Mouse (Mus musculus): Measurements from ENCODE around the gene Fam205a1. TPM values are rescaled to one million over a fixed set of nuclear protein-coding genes. Genes with fewer than 3 reads are reported as not detected.
A peak's percentile ranks its signal among the peaks of the same experiment; 100 is the strongest.
"Not testable (repeated sequence)": the region's sequence is repeated elsewhere in the genome, so short reads cannot be mapped to it uniquely, and the experiment has no call there.

The Fam205a1 gene
- polyA plus RNA-seq, 1 experiment from 2014 or later, result not detected

DNA sequence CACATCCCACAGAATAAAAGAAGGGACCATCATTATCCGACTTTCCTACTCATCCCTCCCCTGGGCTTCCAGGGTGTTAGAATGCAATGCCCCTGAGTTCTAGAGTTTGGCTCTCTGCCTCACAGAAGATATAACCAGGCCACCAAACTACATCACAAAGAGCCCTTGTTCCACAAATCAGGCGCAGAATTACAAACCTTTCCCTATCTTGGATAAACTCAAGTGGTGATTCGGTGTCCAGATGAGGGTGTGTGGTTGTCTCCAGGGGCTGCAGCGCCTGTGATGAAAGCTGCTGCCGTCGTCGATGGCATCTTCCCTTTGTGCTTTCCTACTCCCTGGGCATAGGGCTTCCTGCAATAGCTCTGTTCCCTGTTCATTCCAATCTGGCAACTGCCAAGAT lies 20.4 kb upstream of the Fam205a1 start, which contains the start of gene Fam205c:
Fam205c (minus strand) TSS at position 101 of the 400 bp plus-strand sequence.
- Histone ChIP-seq H3K27ac (ENCODE audit: low read length) (no peak within 1 kb of the TSS), H3K36me3 (ENCODE audit: insufficient read depth, low read length) (no peaks in the 10 kb centered on the region), H3K27me3 (replicated peaks; ENCODE audit: insufficient read depth, low read length) (no peaks in the 10 kb centered on the region), H3K4me2 (replicated peaks; ENCODE audit: low read depth, low read length) (no peak within 1 kb of the TSS), H3K9ac (replicated peaks; ENCODE audit: low read depth) (no peak within 1 kb of the TSS), H3K9me3 (ENCODE audit: low read length) (no peaks in the 10 kb centered on the region), H3K4me1 (ENCODE audit: insufficient read depth, low read depth, low read length) (no peaks in the 10 kb centered on the region), H3K4me3 (ENCODE audit: low read depth, low read length) (no peak within 1 kb of the TSS)
- 73% methylated on average over 7 of the region's 7 CpGs for WGBS
- DNase-seq (ENCODE audit: low spot score), result no peak
- ATAC-seq, result no peak
- TF ChIP-seq CTCF (IDR thresholded peaks at IDR 0.05) (no peak), EP300 (IDR thresholded peaks at IDR 0.05) (no peak)

DNA sequence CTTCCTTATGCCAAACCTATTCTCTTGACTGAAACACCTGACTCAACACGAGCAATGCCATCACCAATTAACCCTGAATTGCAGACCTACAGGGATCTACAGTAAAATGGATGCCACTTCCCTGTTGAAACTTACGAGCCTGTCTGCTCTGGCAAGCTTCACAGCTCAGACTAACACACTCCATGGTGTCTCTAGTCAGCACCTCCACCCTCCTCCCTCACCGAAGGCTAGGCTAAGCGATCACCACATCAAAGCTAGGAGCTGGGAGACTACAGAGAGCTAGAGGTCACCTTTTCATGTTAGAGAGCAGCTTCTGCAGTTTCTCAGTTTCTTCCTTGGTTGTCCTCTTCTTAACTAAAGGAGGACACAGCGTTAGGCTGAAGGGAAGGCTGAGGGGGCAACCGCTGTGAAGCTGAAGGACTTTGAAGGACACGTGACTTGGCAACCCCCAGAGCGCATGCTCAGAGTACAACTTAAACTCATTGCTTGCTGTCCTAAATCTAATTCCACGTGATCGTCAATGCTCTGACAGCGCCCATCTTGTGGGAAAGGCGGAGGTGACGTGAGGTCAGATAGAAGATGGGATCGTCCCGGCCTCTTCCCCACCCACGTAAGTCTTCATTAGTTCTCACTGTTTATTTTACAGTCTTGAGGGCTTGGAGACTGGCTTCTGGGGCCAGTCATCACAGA lies 19.2 kb upstream of the Fam205a1 start:
- Histone ChIP-seq H3K9ac (replicated peaks; ENCODE audit: low read depth) (no peak overlapping the region), H3K36me3 (ENCODE audit: insufficient read depth, low read length) (no peaks in the 10 kb centered on the region), H3K27me3 (replicated peaks; ENCODE audit: insufficient read depth, low read length) (no peaks in the 10 kb centered on the region), H3K9me3 (ENCODE audit: low read length) (no peaks in the 10 kb centered on the region), H3K4me3 (ENCODE audit: low read depth, low read length) (no peak overlapping the region), H3K27ac (ENCODE audit: low read length) (no peak overlapping the region), H3K4me2 (replicated peaks; ENCODE audit: low read depth, low read length) (no peak overlapping the region), H3K4me1 (ENCODE audit: insufficient read depth, low read depth, low read length) (no peaks in the 10 kb centered on the region)
- no peak for TF ChIP-seq CTCF (IDR thresholded peaks at IDR 0.05)
- no peak for TF ChIP-seq EP300 (IDR thresholded peaks at IDR 0.05)
- 67% methylated on average over 16 of the region's 16 CpGs for WGBS
- ATAC-seq (no peak), DNase-seq (ENCODE audit: low spot score) (no peak)

DNA sequence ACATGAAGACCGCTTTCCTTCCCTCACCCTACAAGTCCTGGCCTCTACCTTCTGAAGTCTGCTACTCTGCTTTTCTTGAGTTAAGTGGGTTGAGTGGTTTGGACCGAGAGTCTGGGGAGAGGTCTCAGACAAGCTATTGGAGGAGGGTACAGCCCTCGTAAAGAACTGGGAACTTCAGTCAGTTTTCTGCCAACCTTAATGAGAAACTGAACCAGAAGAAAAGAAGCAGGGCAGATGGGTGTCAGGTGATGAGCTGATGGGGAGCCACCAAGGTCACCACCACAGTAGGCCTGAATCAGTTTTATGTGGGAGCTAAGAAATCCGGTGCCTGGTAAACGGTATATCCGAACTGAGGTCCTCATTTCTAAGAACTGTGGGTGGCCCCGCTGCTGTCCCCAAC lies 18.5 kb upstream of the Fam205a1 start:
- ATAC-seq (no peak), DNase-seq (ENCODE audit: low spot score) (no peak)
- Histone ChIP-seq H3K4me2 (replicated peaks; ENCODE audit: low read depth, low read length) (no peak overlapping the region), H3K27me3 (replicated peaks; ENCODE audit: insufficient read depth, low read length) (no peaks in the 10 kb centered on the region), H3K27ac (ENCODE audit: low read length) (no peak overlapping the region), H3K36me3 (ENCODE audit: insufficient read depth, low read length) (no peaks in the 10 kb centered on the region), H3K4me3 (ENCODE audit: low read depth, low read length) (no peak overlapping the region), H3K4me1 (ENCODE audit: insufficient read depth, low read depth, low read length) (no peaks in the 10 kb centered on the region), H3K9me3 (ENCODE audit: low read length) (no peaks in the 10 kb centered on the region), H3K9ac (replicated peaks; ENCODE audit: low read depth) (no peak overlapping the region)
- WGBS, result 88% methylated on average over 7 of the region's 7 CpGs
- no peak for TF ChIP-seq EP300 (IDR thresholded peaks at IDR 0.05)
- no peak for TF ChIP-seq CTCF (IDR thresholded peaks at IDR 0.05)

DNA sequence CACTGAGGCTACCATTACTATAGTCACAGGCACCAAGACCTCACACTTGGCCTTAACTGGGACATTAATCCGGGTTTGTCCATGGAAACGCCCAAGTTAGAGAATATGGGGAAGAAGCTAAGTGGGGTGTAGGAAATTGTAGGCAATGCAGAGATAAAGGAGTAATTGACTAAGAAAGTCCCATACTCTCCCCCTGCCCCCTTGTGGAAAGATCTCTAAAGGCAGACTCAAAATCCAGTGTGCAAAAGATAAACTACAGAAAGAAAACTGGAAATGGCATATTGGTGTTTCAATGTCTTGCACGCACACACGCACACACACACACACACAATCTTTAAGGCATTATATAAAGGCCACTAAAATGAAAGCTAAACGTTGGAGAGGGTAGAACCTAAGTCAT lies 17.1 kb upstream of the Fam205a1 start:
- ATAC-seq, result no peak
- Histone ChIP-seq H3K9ac (replicated peaks; ENCODE audit: low read depth) (no peak overlapping the region), H3K4me3 (ENCODE audit: low read depth, low read length) (no peak overlapping the region), H3K4me1 (ENCODE audit: insufficient read depth, low read depth, low read length) (no peaks in the 10 kb centered on the region), H3K27me3 (replicated peaks; ENCODE audit: insufficient read depth, low read length) (no peaks in the 10 kb centered on the region), H3K27ac (ENCODE audit: low read length) (no peak overlapping the region), H3K36me3 (ENCODE audit: insufficient read depth, low read length) (no peaks in the 10 kb centered on the region), H3K9me3 (ENCODE audit: low read length) (no peaks in the 10 kb centered on the region), H3K4me2 (replicated peaks; ENCODE audit: low read depth, low read length) (no peak overlapping the region)
- no peak for TF ChIP-seq EP300 (IDR thresholded peaks at IDR 0.05)
- peak; percentile 52 for TF ChIP-seq CTCF (IDR thresholded peaks at IDR 0.05)
- 75% methylated on average over 5 of the region's 5 CpGs for WGBS
- DNase-seq (ENCODE audit: low spot score), result no peak

DNA sequence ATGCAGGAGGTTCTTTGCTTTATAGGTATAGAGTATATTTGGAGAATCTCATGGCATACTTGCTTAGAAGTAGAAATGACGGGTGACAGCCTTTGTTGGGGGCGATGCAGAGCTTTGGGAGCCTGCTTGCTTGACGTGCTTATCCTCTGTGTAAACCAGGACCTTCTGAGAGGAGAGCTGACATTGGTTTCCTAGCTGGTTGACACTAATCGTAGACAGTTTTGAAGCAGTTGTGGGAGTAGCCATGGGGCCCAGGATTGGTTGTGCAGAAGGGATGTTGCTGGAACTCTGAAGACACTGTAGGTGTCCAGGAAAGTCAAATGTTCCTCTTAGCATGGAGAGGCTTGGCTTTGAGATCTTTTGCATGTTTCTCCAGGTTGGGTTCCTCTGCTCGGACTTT lies 14.5 kb upstream of the Fam205a1 start:
- H3K9ac ChIP-seq (replicated peaks; ENCODE audit: low read depth), result no peak overlapping the region
- H3K27me3 ChIP-seq (replicated peaks; ENCODE audit: insufficient read depth, low read length), result no peaks in the 10 kb centered on the region
- H3K4me3 ChIP-seq (ENCODE audit: low read depth, low read length), result no peak overlapping the region
- DNase-seq (ENCODE audit: low spot score), result no peak
- H3K36me3 ChIP-seq (ENCODE audit: insufficient read depth, low read length), result no peaks in the 10 kb centered on the region
- H3K9me3 ChIP-seq (ENCODE audit: low read length), result no peaks in the 10 kb centered on the region
- WGBS, result 80% methylated on average over 5 of the region's 5 CpGs
- TF ChIP-seq CTCF (IDR thresholded peaks at IDR 0.05) (no peak), EP300 (IDR thresholded peaks at IDR 0.05) (no peak)
- ATAC-seq, result no peak
- H3K4me1 ChIP-seq (ENCODE audit: insufficient read depth, low read depth, low read length), result no peaks in the 10 kb centered on the region
- no peak overlapping the region for H3K4me2 ChIP-seq (replicated peaks; ENCODE audit: low read depth, low read length)
- H3K27ac ChIP-seq (ENCODE audit: low read length), result no peak overlapping the region

DNA sequence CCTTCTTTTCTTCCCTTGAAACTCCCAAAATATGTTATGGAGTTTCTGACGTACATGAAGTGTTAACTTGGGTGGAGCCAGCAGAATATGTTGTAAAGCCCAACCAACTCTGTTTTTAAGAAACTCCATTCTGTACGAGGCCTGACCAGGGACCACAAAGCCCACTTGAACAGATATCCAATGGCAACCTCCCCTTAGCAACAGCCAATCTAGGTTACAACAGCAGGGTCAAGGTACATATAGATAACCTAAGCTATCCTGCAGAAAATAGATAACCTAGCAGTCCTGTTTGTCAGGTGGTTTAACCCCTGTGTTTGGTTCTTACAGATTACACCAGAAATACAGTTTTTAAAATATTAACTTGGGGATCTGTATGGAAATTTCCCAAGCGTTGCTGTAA lies 13.7 kb upstream of the Fam205a1 start:
- Histone ChIP-seq H3K36me3 (ENCODE audit: insufficient read depth, low read length) (no peaks in the 10 kb centered on the region), H3K4me3 (ENCODE audit: low read depth, low read length) (no peak overlapping the region), H3K9ac (replicated peaks; ENCODE audit: low read depth) (no peak overlapping the region), H3K9me3 (ENCODE audit: low read length) (no peaks in the 10 kb centered on the region), H3K27ac (ENCODE audit: low read length) (no peak overlapping the region), H3K4me2 (replicated peaks; ENCODE audit: low read depth, low read length) (no peak overlapping the region), H3K27me3 (replicated peaks; ENCODE audit: insufficient read depth, low read length) (no peaks in the 10 kb centered on the region), H3K4me1 (ENCODE audit: insufficient read depth, low read depth, low read length) (no peaks in the 10 kb centered on the region)
- TF ChIP-seq CTCF (IDR thresholded peaks at IDR 0.05) (no peak), EP300 (IDR thresholded peaks at IDR 0.05) (no peak)
- WGBS, result 42% methylated on average over 3 of the region's 3 CpGs
- ATAC-seq (no peak), DNase-seq (ENCODE audit: low spot score) (no peak)

DNA sequence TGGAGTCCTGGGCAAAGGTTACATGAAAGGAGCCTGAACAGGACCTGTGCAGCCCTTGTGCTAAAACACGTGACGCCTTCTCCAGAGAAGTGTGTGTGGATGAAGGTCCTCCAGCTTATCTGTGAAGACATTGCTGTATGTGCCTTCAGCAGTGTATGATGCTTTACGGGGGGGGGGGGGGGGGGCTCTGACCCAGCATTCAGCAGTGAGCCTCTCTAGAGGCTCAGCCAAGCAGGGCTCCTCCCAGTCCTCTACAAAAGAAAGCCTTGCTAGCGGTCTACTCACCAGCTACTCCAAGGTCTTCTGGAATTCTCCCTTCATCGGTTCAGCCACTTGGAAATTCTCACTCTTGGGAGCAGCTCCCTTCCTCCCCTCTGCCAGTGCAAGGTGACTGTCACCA lies 9.8 kb upstream of the Fam205a1 start:
- not testable (repeated sequence) for H3K9ac ChIP-seq (replicated peaks; ENCODE audit: low read depth); H3K4me3 ChIP-seq (ENCODE audit: low read depth, low read length); H3K27ac ChIP-seq (ENCODE audit: low read length); DNase-seq (ENCODE audit: low spot score); H3K36me3 ChIP-seq (ENCODE audit: insufficient read depth, low read length); H3K4me1 ChIP-seq (ENCODE audit: insufficient read depth, low read depth, low read length); H3K9me3 ChIP-seq (ENCODE audit: low read length); H3K27me3 ChIP-seq (replicated peaks; ENCODE audit: insufficient read depth, low read length); ATAC-seq; H3K4me2 ChIP-seq (replicated peaks; ENCODE audit: low read depth, low read length)
- 57% methylated on average over 4 of the region's 5 CpGs for WGBS

DNA sequence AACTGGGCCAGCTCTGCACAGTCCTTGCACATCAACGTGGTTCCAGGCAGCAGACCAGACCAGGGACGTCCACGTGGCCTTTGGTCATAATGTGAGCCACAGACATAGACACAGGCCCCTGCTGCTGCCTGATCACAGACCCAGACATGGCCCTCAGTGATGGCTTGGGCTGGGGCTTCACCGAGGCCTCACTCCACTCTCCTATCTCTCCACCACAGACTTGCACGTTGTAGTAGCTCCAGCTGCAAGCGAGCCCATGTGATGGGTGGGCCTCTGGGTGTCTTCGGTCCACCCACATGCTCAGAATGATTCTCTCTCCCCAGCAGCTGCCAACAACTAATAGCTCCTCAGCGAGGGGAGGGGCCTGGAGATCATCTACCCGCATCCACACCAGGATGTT lies 6.8 kb upstream of the Fam205a1 start:
- H3K4me3 ChIP-seq (ENCODE audit: low read depth, low read length); ATAC-seq; H3K9ac ChIP-seq (replicated peaks; ENCODE audit: low read depth); H3K4me1 ChIP-seq (ENCODE audit: insufficient read depth, low read depth, low read length); H3K27me3 ChIP-seq (replicated peaks; ENCODE audit: insufficient read depth, low read length); H3K9me3 ChIP-seq (ENCODE audit: low read length); DNase-seq (ENCODE audit: low spot score); H3K36me3 ChIP-seq (ENCODE audit: insufficient read depth, low read length); H3K4me2 ChIP-seq (replicated peaks; ENCODE audit: low read depth, low read length); H3K27ac ChIP-seq (ENCODE audit: low read length): not testable (repeated sequence)
- WGBS, result 79% methylated on average over 9 of the region's 9 CpGs

DNA sequence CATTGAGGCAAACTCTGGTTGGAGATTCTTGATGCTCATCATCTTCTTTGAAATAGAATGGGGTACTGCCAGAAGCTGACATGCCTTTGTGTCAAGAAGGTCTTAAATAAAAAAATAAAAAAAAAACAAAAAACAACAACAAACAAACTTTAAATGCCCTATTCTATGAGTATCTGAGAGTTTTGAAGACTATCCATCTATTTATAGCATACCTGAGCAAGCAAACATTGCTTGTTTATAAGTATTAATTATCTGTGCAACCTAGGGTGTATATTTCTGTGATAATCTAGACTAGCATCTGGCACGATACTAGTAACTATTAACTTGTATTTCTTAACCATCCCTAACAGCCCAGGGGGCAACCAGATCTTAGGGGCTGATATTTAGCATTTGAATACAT lies 3.0 kb upstream of the Fam205a1 start, which contains the start of gene Gm12394:
Gm12394 (minus strand) TSS at position 101 of the 400 bp plus-strand sequence.
- H3K9me3 ChIP-seq (ENCODE audit: low read length); ATAC-seq; H3K9ac ChIP-seq (replicated peaks; ENCODE audit: low read depth); H3K27ac ChIP-seq (ENCODE audit: low read length); DNase-seq (ENCODE audit: low spot score); H3K27me3 ChIP-seq (replicated peaks; ENCODE audit: insufficient read depth, low read length); H3K4me2 ChIP-seq (replicated peaks; ENCODE audit: low read depth, low read length); H3K36me3 ChIP-seq (ENCODE audit: insufficient read depth, low read length); H3K4me3 ChIP-seq (ENCODE audit: low read depth, low read length); H3K4me1 ChIP-seq (ENCODE audit: insufficient read depth, low read depth, low read length): not testable (repeated sequence)
- WGBS, result 60% methylated on average over 1 of the region's 1 CpGs

Data from lung, postnatal 0 days (tissue).